Mouse (Mus musculus): ENCODE measurements at regions not wholly inside any gene's neighbourhood (a gene's known extent, or its start where the extent isn't known, plus 50 kb on each side); places are given as distances from the start of the nearest gene placed in this dataset.
"Not testable (repeated sequence)": the region's sequence is repeated elsewhere in the genome, so short reads cannot be mapped to it uniquely, and the experiment has no call there.

GRCm38 (mm10) chr5:3141841-3142240 is 199.4 kb upstream of the Cdk6 start:
- DNase-seq (ENCODE audit: low spot score) = not testable (repeated sequence)

- DNase-seq (ENCODE audit: low spot score) = peak; percentile 47
Observed at GRCm38 (mm10) chr5:3146544-3147295, 194.6 kb upstream of the Cdk6 start.

GRCm38 (mm10) chr5:3149886-3150285 is 191.4 kb upstream of the Cdk6 start:
- DNase-seq (ENCODE audit: low spot score) = peak; percentile 46

- DNase-seq (ENCODE audit: low spot score) = peak; percentile 1
Observed at GRCm38 (mm10) chr5:3150766-3151165, 190.5 kb upstream of the Cdk6 start.

GRCm38 (mm10) chr5:3151534-3152148 is 189.6 kb upstream of the Cdk6 start:
- peak; percentile 47 for DNase-seq (ENCODE audit: low spot score)

GRCm38 (mm10) chr5:3152149-3152865 is 189.0 kb upstream of the Cdk6 start:
- DNase-seq (ENCODE audit: low spot score) = peak; percentile 36

- DNase-seq (ENCODE audit: low spot score) = not testable (repeated sequence)
Observed at GRCm38 (mm10) chr5:3165511-3165910, 175.8 kb upstream of the Cdk6 start.

- DNase-seq (ENCODE audit: low spot score) = not testable (repeated sequence)
Observed at GRCm38 (mm10) chr5:3166496-3166895, 174.8 kb upstream of the Cdk6 start.

GRCm38 (mm10) chr5:3193592-3193991 is 147.7 kb upstream of the Cdk6 start:
- not testable (repeated sequence) for DNase-seq (ENCODE audit: low spot score)

GRCm38 (mm10) chr5:3197952-3198841 is 143.1 kb upstream of the Cdk6 start:
- peak; percentile 10 for DNase-seq (ENCODE audit: low spot score)

GRCm38 (mm10) chr5:3198869-3199550 is 142.3 kb upstream of the Cdk6 start:
- not testable (repeated sequence) for DNase-seq (ENCODE audit: low spot score)

- not testable (repeated sequence) for DNase-seq (ENCODE audit: low spot score)
Observed at GRCm38 (mm10) chr5:3206160-3206559, 135.1 kb upstream of the Cdk6 start.

GRCm38 (mm10) chr5:3208293-3208692 is 133.0 kb upstream of the Cdk6 start:
- not testable (repeated sequence) for DNase-seq (ENCODE audit: low spot score)

GRCm38 (mm10) chr5:3211284-3211683 is 130.0 kb upstream of the Cdk6 start:
- no peak for DNase-seq (ENCODE audit: low spot score)

GRCm38 (mm10) chr5:3216053-3216452 is 125.2 kb upstream of the Cdk6 start:
- no peak for DNase-seq (ENCODE audit: low spot score)

- no peak for DNase-seq (ENCODE audit: low spot score)
Observed at GRCm38 (mm10) chr5:3219230-3219629, 122.1 kb upstream of the Cdk6 start.

- no peak for DNase-seq (ENCODE audit: low spot score)
Observed at GRCm38 (mm10) chr5:3219770-3220169, 121.5 kb upstream of the Cdk6 start.

GRCm38 (mm10) chr5:3223819-3224218 is 117.5 kb upstream of the Cdk6 start:
- DNase-seq (ENCODE audit: low spot score) = peak; percentile 54

- DNase-seq (ENCODE audit: low spot score) = not testable (repeated sequence)
Observed at GRCm38 (mm10) chr5:3224392-3225054, 116.8 kb upstream of the Cdk6 start.

- DNase-seq (ENCODE audit: low spot score) = not testable (repeated sequence)
Observed at GRCm38 (mm10) chr5:3225358-3225757, 115.9 kb upstream of the Cdk6 start.

- not testable (repeated sequence) for DNase-seq (ENCODE audit: low spot score)
Observed at GRCm38 (mm10) chr5:3244067-3244466, 97.2 kb upstream of the Cdk6 start.
